Mouse (Mus musculus) liver, postnatal 0 days (tissue): ENCODE data around the gene 1700088E04Rik. TPM values are rescaled to one million over a fixed set of nuclear protein-coding genes. Genes with fewer than 3 reads are reported as not detected.

Experiments
- ATAC-seq: fragments of 200-750 bp; cut with Nextera tagmentation; 2 replicates; pipeline ENCODE4 v1.8.0; 2017; ENCODE audit warnings: mild to moderate bottlenecking, moderate library complexity
- DNase-seq: peaks from one replicate; pipeline ENCODE4 v3.0.0-alpha.2; 2016
- H3K27ac ChIP-seq: fragments of 300-500 bp; sonication (generic); 2 replicates; pipeline ENCODE4 v1.5.1; 2014; ENCODE audit warnings: antibody characterized with exemption, moderate library complexity, mild to moderate bottlenecking, low read depth
- H3K27me3 ChIP-seq: fragments of 300-500 bp; sonication (generic); 2 replicates; pipeline ENCODE4 v1.6.1; 2014; ENCODE audit warnings: low read length, control low read depth, mixed read lengths; ENCODE audit not compliant: insufficient read depth
- H3K36me3 ChIP-seq: fragments of 300-500 bp; sonication (generic); replicated peaks from 2 replicates; pipeline ENCODE4 v1.6.1; 2014; ENCODE audit warnings: mild to moderate bottlenecking, control low read depth, low read length, moderate library complexity, mixed read lengths; ENCODE audit not compliant: insufficient read depth
- H3K4me1 ChIP-seq: fragments of 300-500 bp; sonication (generic); 2 replicates; pipeline ENCODE4 v1.6.1; 2014; ENCODE audit warnings: antibody characterized with exemption, mild to moderate bottlenecking, control low read depth; ENCODE audit not compliant: insufficient read depth
- H3K4me2 ChIP-seq: fragments of 300-500 bp; sonication (generic); 2 replicates; pipeline ENCODE4 v1.6.1; 2014; ENCODE audit warnings: low read depth, mild to moderate bottlenecking, low read length, moderate library complexity, mixed read lengths
- H3K4me3 ChIP-seq: fragments of 300-500 bp; sonication (generic); 2 replicates; pipeline ENCODE4 v1.5.1; 2014; ENCODE audit warnings: low read depth, low read length
- H3K9ac ChIP-seq: fragments of 300-500 bp; sonication (generic); replicated peaks from 2 replicates; pipeline ENCODE4 v1.6.1; 2014; ENCODE audit warnings: mild to moderate bottlenecking, moderate library complexity
- H3K9me3 ChIP-seq: fragments of 300-500 bp; sonication (generic); 2 replicates; pipeline ENCODE4 v1.6.1; 2016; ENCODE audit warnings: mild to moderate bottlenecking, control low read depth, low read length, mixed read lengths
- CTCF ChIP-seq: sonication (generic); IDR thresholded peaks from 2 replicates; pipeline ENCODE4 v1.5.1; 2016; ENCODE audit warnings: antibody characterized with exemption, low read depth
- EP300 ChIP-seq: IDR thresholded peaks from 2 replicates; pipeline ENCODE4 v1.6.1; 2016; ENCODE audit warnings: antibody characterized with exemption, low read depth, mild to moderate bottlenecking
- WGBS: fragments of 180-500 bp; shearing (Covaris S2); extraction: QIAGEN DNeasy Blood & Tissue Kit; methylation state at CpG from one replicate; pipeline ENCODE4 v1.1.7; 2014; ENCODE audit not compliant: insufficient replicate concordance; 5-methylcytosine and 5-hydroxymethylcytosine counted together
- polyA plus RNA-seq: library from polyadenylated mRNA; unstranded; fragments of >200 nt; fragmentation: Nextera tagmentation; extraction: Ambion mirVana; gene quantifications from 2 replicates; pipeline ENCODE4 v1.2.1, GENCODE M21; 2015

Gene 1700088E04Rik
- polyA plus RNA-seq, 1 experiment from 2014 or later, result 1.2 TPM

- Histone ChIP-seq H3K9ac (no peak overlapping the region), H3K4me2 (no peak overlapping the region), H3K4me1 (peaks cover 8% of the 10 kb centered on the region), H3K36me3 (peaks cover 56% of the 10 kb centered on the region), H3K4me3 (no peak overlapping the region), H3K27ac (no peak overlapping the region), H3K27me3 (no peaks in the 10 kb centered on the region), H3K9me3 (no peaks in the 10 kb centered on the region)
- no peak for DNase-seq
- TF ChIP-seq EP300 (no peak), CTCF (peak; percentile 63)
- WGBS, result 79% methylated on average over 7 of the region's 7 CpGs
- ATAC-seq, result no peak
Measured at GRCm38 (mm10) chr15:79093083-79093839, 47.8 kb downstream of the 1700088E04Rik start.

GRCm38 (mm10) chr15:79092284-79092683 lies 48.8 kb downstream of the 1700088E04Rik start:
- Histone ChIP-seq H3K4me1 (no peaks in the 10 kb centered on the region; the same call in 1 of the 2 replicates), H3K4me3 (no peak overlapping the region), H3K4me2 (no peak overlapping the region), H3K36me3 (peaks cover 63% of the 10 kb centered on the region), H3K27ac (no peak overlapping the region), H3K27me3 (no peaks in the 10 kb centered on the region), H3K9ac (no peak overlapping the region), H3K9me3 (no peaks in the 10 kb centered on the region)
- ATAC-seq (no peak), DNase-seq (no peak)
- TF ChIP-seq EP300, result no peak
- TF ChIP-seq CTCF, result no peak
- 87% methylated on average over 6 of the region's 6 CpGs for WGBS

GRCm38 (mm10) chr15:79079567-79079966 lies 61.5 kb downstream of the 1700088E04Rik start:
- TF ChIP-seq EP300 (no peak), CTCF (no peak)
- Histone ChIP-seq H3K27ac (no peak overlapping the region), H3K9ac (no peak overlapping the region), H3K4me1 (peaks cover 9% of the 10 kb centered on the region), H3K9me3 (no peaks in the 10 kb centered on the region), H3K27me3 (no peaks in the 10 kb centered on the region), H3K4me3 (no peak overlapping the region), H3K36me3 (peaks cover 78% of the 10 kb centered on the region), H3K4me2 (no peak overlapping the region)
- WGBS, result 77% methylated on average over 7 of the region's 7 CpGs
- DNase-seq (no peak), ATAC-seq (no peak)

Other genes with a start within 250 kb of the 1700088E04Rik start
- 0.07 TPM in 1 of 2 replicates, not detected in the other for gene Gm49510, start 241.6 kb downstream of the 1700088E04Rik start, polyA plus RNA-seq
- gene Sh3bp1, start 241.5 kb downstream of the 1700088E04Rik start, polyA plus RNA-seq, result 7.4 and 8.2 TPM in 2 replicates
- gene Pdxp, start 227.3 kb downstream of the 1700088E04Rik start, polyA plus RNA-seq, result 1.9 and 2.1 TPM in 2 replicates
- gene Lgals1, start 214.5 kb downstream of the 1700088E04Rik start, polyA plus RNA-seq, result 93.4 and 102 TPM in 2 replicates
- 20.3 and 21.5 TPM in 2 replicates for gene Nol12, start 206.3 kb downstream of the 1700088E04Rik start, polyA plus RNA-seq
- gene Triobp, start 193.5 kb downstream of the 1700088E04Rik start, polyA plus RNA-seq, result 11.9 and 12.7 TPM in 2 replicates
- gene H1f0, start 112.8 kb downstream of the 1700088E04Rik start, polyA plus RNA-seq, result 125 and 140 TPM in 2 replicates
- gene Galr3, start 99.4 kb downstream of the 1700088E04Rik start, polyA plus RNA-seq, result 0.08 and 0.16 TPM in 2 replicates
- 21.3 and 22.5 TPM in 2 replicates for gene Ankrd54, start 78.4 kb downstream of the 1700088E04Rik start, polyA plus RNA-seq
- gene Eif3l, start 66.1 kb downstream of the 1700088E04Rik start, polyA plus RNA-seq, result 70.9 and 76.4 TPM in 2 replicates
- 0.92 and 1.3 TPM in 2 replicates for gene Micall1, start 32.4 kb downstream of the 1700088E04Rik start, polyA plus RNA-seq
- 129 and 130 TPM in 2 replicates for gene Polr2f, start 244 bp downstream of the 1700088E04Rik start, polyA plus RNA-seq
- gene Sox10, start 24.0 kb upstream of the 1700088E04Rik start, polyA plus RNA-seq, result 0.07 and 0.08 TPM in 2 replicates
- 11.5 and 12.2 TPM in 2 replicates for gene Pick1, start 87.9 kb upstream of the 1700088E04Rik start, polyA plus RNA-seq
- gene Gm49486, start 88.1 kb upstream of the 1700088E04Rik start, polyA plus RNA-seq, result 0.08 TPM in 2 replicates
- not detected in 2 replicates for gene Slc16a8, start 113.5 kb upstream of the 1700088E04Rik start, polyA plus RNA-seq
- gene Baiap2l2, start 144.3 kb upstream of the 1700088E04Rik start, polyA plus RNA-seq, result 1.2 and 2.1 TPM in 2 replicates
- gene Pla2g6, start 187.1 kb upstream of the 1700088E04Rik start, polyA plus RNA-seq, result 18.5 and 18.8 TPM in 2 replicates
- gene Maff, start 205.4 kb upstream of the 1700088E04Rik start, polyA plus RNA-seq, result 0.94 and 1.1 TPM in 2 replicates